Mouse (Mus musculus): Measurements from ENCODE around the gene Zfp574.

GRCm38 (mm10) chr7:25127971-25128370 lies 55.6 kb downstream of the Zfp574 start:
- TF ChIP-seq POLR2A (IDR thresholded peaks at IDR 0.05; ENCODE audit: low read depth, low read length) (no peak), CTCF (conservative IDR thresholded peaks at IDR 0.05; ENCODE audit: insufficient read depth, insufficient read length, low read depth, low read length) (no peak)
